Mouse (Mus musculus) C2C12 (cell line): Measurements from ENCODE around the gene Gng13. TPM values are rescaled to one million over a fixed set of nuclear protein-coding genes. Genes with fewer than 3 reads are reported as not detected.
A peak's percentile ranks its signal among the peaks of the same experiment; 100 is the strongest.

Experiments
- H3K27me3 ChIP-seq: one replicate; pipeline ENCODE4 v1.6.1; 2011; ENCODE audit not compliant: control insufficient read depth, insufficient read depth, insufficient read length
- H3K36me3 ChIP-seq: one replicate; pipeline ENCODE4 v1.6.1; 2011; ENCODE audit not compliant: control insufficient read depth, insufficient read depth
- H3K4me3 ChIP-seq: one replicate; pipeline ENCODE4 v1.5.1; 2011; ENCODE audit warnings: mild to moderate bottlenecking, control low read depth; ENCODE audit not compliant: poor library complexity, insufficient read depth, severe bottlenecking
- H3K79me2 ChIP-seq: one replicate; pipeline ENCODE4 v1.6.1; 2011; ENCODE audit not compliant: control insufficient read depth, insufficient read depth
- H3K79me3 ChIP-seq: one replicate; pipeline ENCODE4 v1.6.1; 2011; ENCODE audit warnings: low read depth, control low read depth
- H3ac ChIP-seq: one replicate; pipeline ENCODE3; 2011; ENCODE audit warnings: low read depth; ENCODE audit not compliant: control insufficient read depth, insufficient read length
- CEBPB ChIP-seq: IDR thresholded peaks from one replicate; pipeline ENCODE4 v1.6.1; 2011; ENCODE audit warnings: low read depth, mild to moderate bottlenecking, control low read depth, moderate library complexity
- CTCF ChIP-seq: IDR thresholded peaks from one replicate; pipeline ENCODE4 v1.5.1; 2011; ENCODE audit not compliant: control insufficient read depth, insufficient read depth, insufficient read length
- FOSL1 ChIP-seq: IDR thresholded peaks from one replicate; pipeline ENCODE4 v1.8.0; 2011; ENCODE audit warnings: mild to moderate bottlenecking, low read length; ENCODE audit not compliant: poor library complexity, insufficient read depth, severe bottlenecking
- MAX ChIP-seq: IDR thresholded peaks from one replicate; pipeline ENCODE4 v1.6.1; 2011; ENCODE audit warnings: mild to moderate bottlenecking, control low read depth
- MYOD1 ChIP-seq: IDR thresholded peaks from one replicate; pipeline ENCODE4 v1.6.1; 2011; ENCODE audit warnings: low read depth; ENCODE audit not compliant: control insufficient read depth, insufficient read length
- MYOG ChIP-seq: IDR thresholded peaks from one replicate; pipeline ENCODE4 v1.6.1; 2011; ENCODE audit not compliant: control insufficient read depth, insufficient read length; ENCODE audit errors: extremely low read depth
- USF1 ChIP-seq: IDR thresholded peaks from one replicate; pipeline ENCODE4 v1.6.1; 2011; ENCODE audit warnings: low read depth, mild to moderate bottlenecking, control low read depth, moderate library complexity
- microRNA-seq: library from miRNA; unstranded; fragments of <30 nt; microRNA quantifications from one replicate; pipeline ENCODE4, GENCODE M21; 2019; ENCODE audit warnings: borderline microRNAs expressed
- polyA plus RNA-seq: library from polyadenylated mRNA; unstranded; fragments of >200 nt; fragmentation: generic; extraction: Trizol; gene quantifications from one replicate; pipeline ENCODE4 v1.2.1, GENCODE M21; 2012; ENCODE audit warnings: missing spikeins

Gene Gng13
- polyA plus RNA-seq, 1 experiment, result not detected

DNA sequence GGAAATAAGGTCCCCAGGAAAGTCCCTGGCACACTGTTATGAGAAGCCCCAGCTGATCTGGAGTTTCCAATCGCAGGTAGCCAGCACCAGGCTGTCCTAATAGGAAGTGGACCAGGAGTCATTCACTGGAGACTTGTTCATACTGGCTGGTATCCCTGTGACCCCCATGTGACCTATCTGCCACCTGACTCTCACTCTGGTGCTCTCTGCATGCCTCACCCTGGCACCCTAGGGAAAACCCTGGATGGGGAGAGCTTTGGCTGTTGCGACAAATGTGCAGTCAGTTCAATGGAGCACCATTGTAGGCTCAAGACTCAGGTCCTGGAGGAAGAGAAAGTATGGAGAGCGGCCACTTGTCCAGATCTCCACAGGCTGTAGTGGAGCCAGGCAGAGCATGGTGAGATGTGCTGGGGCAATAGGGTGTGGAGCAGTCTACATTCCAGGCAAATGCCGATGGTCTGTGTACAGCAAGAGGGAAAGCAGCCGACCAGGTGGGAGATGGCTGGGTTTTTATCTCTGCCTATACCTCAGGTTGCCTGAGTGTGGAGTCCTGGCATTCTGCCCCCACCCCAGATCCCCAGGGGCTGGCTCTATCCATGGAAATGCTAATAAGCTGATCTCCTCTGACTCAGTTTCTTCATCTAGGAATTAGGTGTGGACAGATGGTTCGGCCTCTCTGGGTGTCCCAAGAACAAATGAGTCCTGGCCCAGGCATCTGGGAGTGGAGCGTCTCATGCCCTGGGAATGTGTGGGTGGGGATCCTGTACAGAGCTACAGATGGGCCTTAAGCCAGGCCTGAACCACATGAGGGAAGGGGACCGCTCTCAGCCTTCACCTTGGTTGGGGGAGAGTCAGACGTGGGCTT, 39.6 kb downstream of the Gng13 start:
- Histone ChIP-seq H3K79me3 (peaks cover 2% of the 10 kb centered on the region), H3K36me3 (no peaks in the 10 kb centered on the region), H3K79me2 (peaks cover 19% of the 10 kb centered on the region), H3ac (no peak overlapping the region), H3K27me3 (no peaks in the 10 kb centered on the region), H3K4me3 (no peak overlapping the region)
- TF ChIP-seq FOSL1, result peak; percentile 71
- peak; percentile 66 for TF ChIP-seq USF1
- TF ChIP-seq CEBPB, result peak; percentile 11
- no peak for TF ChIP-seq MYOD1

DNA sequence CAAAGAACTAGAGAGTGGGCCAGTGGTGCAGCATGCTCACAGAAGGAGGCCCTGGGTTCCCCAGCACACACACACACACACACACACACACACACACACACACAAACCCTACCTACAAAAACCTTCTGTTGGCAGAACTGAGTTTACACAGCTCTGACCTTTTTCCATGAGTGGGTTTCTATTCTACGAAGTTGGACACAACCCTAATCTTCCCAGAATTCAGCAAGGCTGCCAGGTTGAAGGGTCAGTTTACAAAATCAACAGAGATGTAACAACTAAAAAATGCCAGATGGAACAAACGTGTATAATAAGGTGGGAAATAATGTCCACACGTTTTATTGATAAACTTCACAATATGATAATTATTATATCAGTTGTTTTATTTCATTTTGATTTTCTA, 40.7 kb downstream of the Gng13 start:
- Histone ChIP-seq H3K4me3 (no peak overlapping the region), H3ac (no peak overlapping the region), H3K79me2 (peaks cover 12% of the 10 kb centered on the region), H3K79me3 (peaks cover 2% of the 10 kb centered on the region), H3K27me3 (no peaks in the 10 kb centered on the region), H3K36me3 (no peaks in the 10 kb centered on the region)
- TF ChIP-seq MAX, result peak; percentile 19
- no peak for TF ChIP-seq FOSL1
- no peak for TF ChIP-seq USF1
- TF ChIP-seq CEBPB, result no peak
- no peak for TF ChIP-seq MYOD1
- TF ChIP-seq CTCF, result no peak
- TF ChIP-seq MYOG, result no peak

DNA sequence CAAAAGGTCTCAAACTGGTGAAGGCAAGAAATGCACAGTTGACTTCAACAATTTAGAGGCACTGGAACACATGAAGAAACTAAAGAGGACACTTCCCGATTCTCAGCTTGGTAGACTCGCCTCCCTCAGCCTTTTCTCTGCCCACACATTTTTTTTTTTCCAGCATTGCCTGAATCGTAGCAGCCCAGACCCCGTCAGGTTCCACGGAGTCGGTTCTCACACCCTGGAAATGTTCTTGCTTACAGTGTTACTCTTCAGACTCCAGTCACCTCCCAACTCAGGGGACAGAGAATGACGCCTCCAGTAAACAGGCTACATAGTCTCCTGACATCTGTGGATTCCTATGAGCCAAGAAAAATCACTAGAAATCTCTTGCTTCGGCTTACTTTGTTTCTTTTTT, 43.2 kb downstream of the Gng13 start:
- no peak for TF ChIP-seq CEBPB
- Histone ChIP-seq H3K27me3 (no peaks in the 10 kb centered on the region), H3K79me3 (no peaks in the 10 kb centered on the region), H3K79me2 (no peaks in the 10 kb centered on the region), H3K36me3 (no peaks in the 10 kb centered on the region), H3K4me3 (no peak overlapping the region), H3ac (no peak overlapping the region)

DNA sequence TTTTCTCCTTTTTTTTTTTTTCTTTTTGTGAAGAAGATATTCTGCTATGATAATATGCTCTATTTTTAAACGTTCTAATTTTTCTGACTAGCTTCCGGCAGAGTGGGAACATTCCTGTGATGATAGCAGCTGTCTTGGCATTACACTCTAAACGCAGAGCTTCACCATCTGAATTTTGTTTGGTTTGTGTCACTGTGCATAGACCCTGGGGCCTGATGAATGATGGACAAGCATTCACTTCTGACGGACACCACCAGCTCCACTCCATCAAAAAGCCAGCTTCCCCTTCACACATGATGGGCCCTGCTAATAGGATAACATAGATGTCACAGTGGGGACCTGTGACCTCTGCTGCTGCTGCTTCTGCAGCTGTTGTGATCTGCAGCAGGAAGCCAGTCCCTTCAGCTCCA, 44.6 kb downstream of the Gng13 start:
- no peaks in the 10 kb centered on the region for H3K79me3 ChIP-seq
- no peak for TF ChIP-seq MYOD1
- TF ChIP-seq MAX, result no peak
- no peak for TF ChIP-seq MYOG
- TF ChIP-seq USF1, result no peak
- no peak for TF ChIP-seq CEBPB
- no peaks in the 10 kb centered on the region for H3K36me3 ChIP-seq
- no peaks in the 10 kb centered on the region for H3K27me3 ChIP-seq
- no peak overlapping the region for H3K4me3 ChIP-seq
- H3K79me2 ChIP-seq, result no peaks in the 10 kb centered on the region
- H3ac ChIP-seq, result no peak overlapping the region

DNA sequence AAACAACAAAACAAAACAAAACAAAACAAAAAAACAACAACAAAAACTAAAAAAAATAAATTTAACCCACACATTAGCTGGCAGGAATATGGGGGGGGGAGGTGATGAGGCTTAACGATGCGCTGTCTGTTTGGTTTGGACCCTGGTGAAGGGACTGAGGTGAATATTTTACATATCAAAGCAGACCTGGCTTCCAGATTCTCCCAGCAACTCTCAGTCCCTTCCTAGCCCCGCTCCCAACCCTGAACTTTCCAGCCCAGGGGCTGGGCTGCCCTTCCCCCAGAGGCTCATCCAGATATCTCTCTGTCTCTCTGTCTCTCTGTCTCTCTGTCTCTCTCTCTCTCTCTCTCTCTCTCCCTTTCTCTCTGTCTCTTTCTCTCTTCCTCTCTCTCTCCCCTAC, 45.6 kb downstream of the Gng13 start:
- H3K4me3 ChIP-seq, result no peak overlapping the region
- H3K36me3 ChIP-seq, result no peaks in the 10 kb centered on the region
- no peak overlapping the region for H3ac ChIP-seq
- H3K79me2 ChIP-seq, result no peaks in the 10 kb centered on the region
- no peak for TF ChIP-seq CTCF
- TF ChIP-seq CEBPB, result no peak
- TF ChIP-seq MYOD1, result no peak
- TF ChIP-seq FOSL1, result no peak
- no peak for TF ChIP-seq MYOG
- TF ChIP-seq USF1, result no peak
- no peak for TF ChIP-seq MAX
- H3K79me3 ChIP-seq, result no peaks in the 10 kb centered on the region
- peaks cover 4% of the 10 kb centered on the region for H3K27me3 ChIP-seq

DNA sequence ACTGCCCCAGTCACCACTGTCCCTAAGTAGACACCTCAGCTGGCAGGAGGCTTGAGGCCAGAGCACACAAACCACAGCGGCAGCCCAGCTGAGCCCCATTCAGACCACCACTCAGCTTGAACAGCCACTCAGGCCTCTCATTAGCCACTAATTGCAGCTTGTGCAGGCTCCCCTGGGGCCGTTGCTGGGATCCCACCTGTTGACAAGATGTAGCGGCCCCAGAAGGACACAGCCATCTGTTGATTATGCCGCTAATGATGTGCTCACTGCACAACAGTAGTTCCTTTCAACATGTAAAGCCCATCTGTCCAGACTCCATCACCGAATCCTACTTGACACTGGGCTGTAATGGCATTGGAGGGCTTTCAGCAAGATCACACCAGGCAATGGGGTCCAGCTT, 48.9 kb downstream of the Gng13 start:
- H3K79me2 ChIP-seq, result no peaks in the 10 kb centered on the region
- H3K27me3 ChIP-seq, result peaks cover 4% of the 10 kb centered on the region
- H3ac ChIP-seq, result no peak overlapping the region
- TF ChIP-seq MAX (no peak), MYOG (no peak), FOSL1 (no peak), CTCF (no peak), CEBPB (no peak), MYOD1 (peak; percentile 57), USF1 (no peak)
- H3K4me3 ChIP-seq, result no peak overlapping the region
- H3K36me3 ChIP-seq, result no peaks in the 10 kb centered on the region
- no peaks in the 10 kb centered on the region for H3K79me3 ChIP-seq

Small RNA genes lying within 50 kb of the gene (microRNA-seq; reads per million reads assigned to microRNA genes)
- not detected for gene Gm25083

Other genes starting within 250 kb of the Gng13 start
- gene Sstr5, start 219.9 kb upstream of the Gng13 start, polyA plus RNA-seq, result not detected
- gene Sox8, start 146.5 kb upstream of the Gng13 start, polyA plus RNA-seq, result 0.99 TPM
- gene Lmf1, start 138.1 kb upstream of the Gng13 start, polyA plus RNA-seq, result 14.0 TPM
- gene Chtf18, start 10.2 kb downstream of the Gng13 start, polyA plus RNA-seq, result 22.8 TPM
- 20.7 TPM for gene Rpusd1, start 10.5 kb downstream of the Gng13 start, polyA plus RNA-seq
- not detected for gene Mslnl, start 18.9 kb downstream of the Gng13 start, polyA plus RNA-seq
- gene Msln, start 37.2 kb downstream of the Gng13 start, polyA plus RNA-seq, result 6.1 TPM
- 19.3 TPM for gene Narfl, start 56.6 kb downstream of the Gng13 start, polyA plus RNA-seq
- 14.4 TPM for gene Haghl, start 68.5 kb downstream of the Gng13 start, polyA plus RNA-seq
- gene Ccdc78, start 69.4 kb downstream of the Gng13 start, polyA plus RNA-seq, result 0.12 TPM
- 46.0 TPM for gene Fam173a, start 75.7 kb downstream of the Gng13 start, polyA plus RNA-seq
- gene AC134908.4, start 78.5 kb downstream of the Gng13 start, polyA plus RNA-seq, result not detected
- 64.0 TPM for gene Metrn, start 80.0 kb downstream of the Gng13 start, polyA plus RNA-seq
- 5.7 TPM for gene Fbxl16, start 91.9 kb downstream of the Gng13 start, polyA plus RNA-seq
- 14.3 TPM for gene Wdr24, start 106.5 kb downstream of the Gng13 start, polyA plus RNA-seq
- 10.8 TPM for gene Jmjd8, start 111.7 kb downstream of the Gng13 start, polyA plus RNA-seq
- 246 TPM for gene Stub1, start 116.2 kb downstream of the Gng13 start, polyA plus RNA-seq
- 0.40 TPM for gene Rhbdl1, start 120.1 kb downstream of the Gng13 start, polyA plus RNA-seq
- gene Gm20683, start 124.6 kb downstream of the Gng13 start, polyA plus RNA-seq, result 0.89 TPM
- 33.9 TPM for gene Rhot2, start 127.7 kb downstream of the Gng13 start, polyA plus RNA-seq
- 16.7 TPM for gene Wdr90, start 144.3 kb downstream of the Gng13 start, polyA plus RNA-seq
- 36.3 TPM for gene Mcrip2, start 151.6 kb downstream of the Gng13 start, polyA plus RNA-seq
- 25.0 TPM for gene Mettl26, start 157.9 kb downstream of the Gng13 start, polyA plus RNA-seq
- gene Wfikkn1, start 163.7 kb downstream of the Gng13 start, polyA plus RNA-seq, result 0.34 TPM
- gene Rab40c, start 202.6 kb downstream of the Gng13 start, polyA plus RNA-seq, result 14.4 TPM
- 43.5 TPM for gene Pigq, start 227.8 kb downstream of the Gng13 start, polyA plus RNA-seq
- gene Nhlrc4, start 227.8 kb downstream of the Gng13 start, polyA plus RNA-seq, result 0.46 TPM
- 0.02 TPM for gene A930017K11Rik, start 235.4 kb downstream of the Gng13 start, polyA plus RNA-seq